Mouse (Mus musculus) gastrocnemius, adult 2 months (tissue): ENCODE data around the gene Emcn. TPM values are rescaled to one million over a fixed set of nuclear protein-coding genes. Genes with fewer than 3 reads are reported as not detected.

Experiments
- DNase-seq: peaks from one replicate; pipeline ENCODE4 v3.0.0; 2022
- H3K27ac ChIP-seq: fragments of 200-600 bp; 2 replicates; pipeline ENCODE4 v1.8.1; 2022; ENCODE audit warnings: mild to moderate bottlenecking
- H3K4me3 ChIP-seq: fragments of 200-600 bp; 2 replicates; pipeline ENCODE4 v1.8.1; 2022; ENCODE audit warnings: mild to moderate bottlenecking, moderate library complexity
- CTCF ChIP-seq: fragments of 200-600 bp; IDR thresholded peaks from 2 replicates; pipeline ENCODE4 v1.8.1; 2022; ENCODE audit warnings: antibody characterized with exemption, mild to moderate bottlenecking, moderate library complexity
- intact Hi-C: fragments of 180-260 bp; cut with DNase I; formaldehyde crosslinking; loops from one replicate; pipeline ENCODE4 v1.15.1; 2025
- total RNA-seq, 2 experiments: library from RNA; stranded (reverse); gene quantifications; 2 replicates each; pipeline ENCODE4 v1.2.3; 2021

The Emcn gene
- total RNA-seq, 2 experiments from 2014 or later, result 7.7 to 11.9 TPM

DNA sequence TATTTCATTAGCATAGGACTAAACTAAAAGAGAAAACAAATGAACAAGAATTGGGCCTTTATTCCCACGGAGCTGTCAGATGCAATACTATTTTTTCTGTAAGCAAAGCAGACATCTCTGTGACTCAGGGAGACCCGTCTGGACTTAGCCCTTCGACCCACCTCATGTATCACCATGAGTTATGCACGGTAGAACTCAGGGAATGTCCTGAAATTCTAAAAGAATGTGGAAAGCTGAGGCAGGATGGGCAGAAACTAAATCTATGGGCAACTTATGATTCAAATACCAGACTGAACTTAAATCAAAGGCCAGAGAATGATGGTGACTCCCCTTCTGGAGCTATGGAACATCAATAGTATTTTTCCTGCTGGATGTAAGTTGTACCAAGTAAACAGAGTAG, 8.3 kb upstream of the Emcn start:
- DNase-seq, result no peak
- intact Hi-C loops, result no loop called here
- TF ChIP-seq CTCF, result no peak
- Histone ChIP-seq H3K27ac (no peak overlapping the region), H3K4me3 (no peak overlapping the region)

- intact Hi-C loops, result no loop called here
These were observed 4.9 kb upstream of the Emcn start for GRCm38 (mm10) chr3:137335957-137336356.

GRCm38 (mm10) chr3:137343446-137343845, 2.6 kb downstream of the Emcn start:
- intact Hi-C loops, result no loop called here
- Histone ChIP-seq H3K4me3 (peak overlapping the region; percentile 44), H3K27ac (no peak overlapping the region)
- no peak for DNase-seq
- TF ChIP-seq CTCF, result no peak

More at GRCm38 (mm10) chr3:137335957-137336356, 4.9 kb upstream of the Emcn start:
- no peak for TF ChIP-seq CTCF
- DNase-seq, result no peak
- H3K4me3 ChIP-seq, result no peak overlapping the region
- H3K27ac ChIP-seq, result no peak overlapping the region

GRCm38 (mm10) chr3:137351882-137352281, 11.0 kb downstream of the Emcn start:
- no peak for TF ChIP-seq CTCF
- H3K27ac ChIP-seq, result no peak overlapping the region
- intact Hi-C loops, result no loop called here
- H3K4me3 ChIP-seq, result no peak overlapping the region
- DNase-seq, result no peak

GRCm38 (mm10) chr3:137356697-137357096, 15.8 kb downstream of the Emcn start:
- Histone ChIP-seq H3K4me3 (no peak overlapping the region), H3K27ac (no peak overlapping the region)
- TF ChIP-seq CTCF, result no peak
- intact Hi-C loops, result no loop called here
- DNase-seq, result no peak

- H3K27ac ChIP-seq, result no peak overlapping the region
- H3K4me3 ChIP-seq, result no peak overlapping the region
- no peak for TF ChIP-seq CTCF
- no peak for DNase-seq
- intact Hi-C loops, result no loop called here
These were observed 26.4 kb downstream of the Emcn start for GRCm38 (mm10) chr3:137367123-137367825.

GRCm38 (mm10) chr3:137367826-137368325, 27.0 kb downstream of the Emcn start:
- intact Hi-C loops, result no loop called here
- Histone ChIP-seq H3K27ac (no peak overlapping the region), H3K4me3 (no peak overlapping the region)
- TF ChIP-seq CTCF, result no peak
- no peak for DNase-seq

DNA sequence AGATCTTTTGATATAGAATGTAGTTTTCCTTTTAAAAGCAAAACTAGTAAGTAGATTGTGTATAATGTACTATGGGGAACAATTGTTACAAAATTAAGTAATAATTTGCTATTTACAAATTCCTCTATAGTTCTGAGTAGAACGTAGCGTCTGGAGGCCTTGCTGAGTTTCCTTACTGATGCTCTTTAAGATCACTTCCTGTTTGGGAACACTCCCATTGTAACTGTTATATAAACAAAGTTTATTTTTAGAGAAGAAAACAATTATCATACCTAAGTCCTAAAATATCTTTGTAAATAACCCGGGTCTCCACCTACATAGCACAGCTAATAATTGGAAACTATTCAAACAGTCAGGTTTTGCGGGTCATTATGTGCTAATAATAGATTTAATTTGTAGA, 32.0 kb downstream of the Emcn start:
- H3K4me3 ChIP-seq, result no peak overlapping the region
- H3K27ac ChIP-seq, result 0 out of 2 replicates have a peak overlapping the region, but pooled peaks have one; percentile 8
- TF ChIP-seq CTCF, result no peak
- intact Hi-C loops, result no loop called here
- DNase-seq, result no peak

- no peak overlapping the region for H3K27ac ChIP-seq
- no peak for DNase-seq
- intact Hi-C loops, result no loop called here
- no peak overlapping the region for H3K4me3 ChIP-seq
- no peak for TF ChIP-seq CTCF
These were observed 41.4 kb downstream of the Emcn start for GRCm38 (mm10) chr3:137382311-137382710.

- intact Hi-C loops, result no loop called here
- no peak for TF ChIP-seq CTCF
- Histone ChIP-seq H3K27ac (no peak overlapping the region), H3K4me3 (no peak overlapping the region)
- no peak for DNase-seq
These were observed 54.7 kb downstream of the Emcn start for GRCm38 (mm10) chr3:137395588-137395987.

- H3K4me3 ChIP-seq, result no peak overlapping the region
- no peak overlapping the region for H3K27ac ChIP-seq
- TF ChIP-seq CTCF, result no peak
- intact Hi-C loops, result loop anchor here (5.0 kb wide), 2 partner anchors 337 to 1528 kb away; no protein-coding TSS in a partner anchor
- DNase-seq, result no peak
These were observed 74.7 kb downstream of the Emcn start for GRCm38 (mm10) chr3:137415451-137416086.

DNA sequence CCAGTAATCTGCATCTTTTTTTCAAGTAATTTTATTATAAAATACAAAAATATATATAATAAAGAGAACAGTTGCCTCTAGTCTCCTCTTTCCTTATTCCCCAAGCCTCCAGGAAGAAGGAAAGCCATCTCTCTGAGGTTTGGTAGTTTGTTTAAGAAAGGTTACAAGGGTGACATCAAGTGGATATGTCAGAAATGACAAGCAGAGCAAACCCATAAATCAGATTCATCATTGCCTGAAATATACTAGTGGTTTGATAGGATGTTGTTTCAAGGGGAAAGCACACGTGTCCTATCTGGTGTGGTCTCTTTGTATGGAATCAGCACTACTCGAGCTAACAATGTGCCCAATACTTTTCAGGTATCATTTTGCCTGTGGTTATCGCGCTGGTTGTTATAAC, 77.8 kb downstream of the Emcn start:
- intact Hi-C loops, result loop anchor here (5.0 kb wide), 2 partner anchors 334 to 1531 kb away; no protein-coding TSS in a partner anchor

DNA sequence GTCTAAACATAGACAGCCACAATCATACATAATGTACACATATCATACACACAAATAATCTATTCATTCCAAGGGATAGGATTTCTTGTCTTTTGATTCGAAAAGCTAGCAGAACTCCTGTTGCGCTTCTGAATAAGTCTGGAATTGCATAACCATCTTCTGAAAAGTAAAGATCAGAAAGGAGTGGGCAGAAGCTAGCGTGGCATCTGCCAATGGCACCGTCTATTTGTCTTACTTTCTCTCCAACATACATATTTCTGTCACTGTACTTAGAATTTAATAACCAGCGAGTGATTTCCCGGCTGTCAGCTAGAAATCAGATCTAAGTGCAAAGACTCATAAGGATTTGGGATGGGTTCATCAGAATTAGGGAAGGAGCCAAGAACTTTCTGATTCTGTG, 88.6 kb downstream of the Emcn start:
- intact Hi-C loops, result no loop called here
- Histone ChIP-seq H3K27ac (no peak overlapping the region), H3K4me3 (no peak overlapping the region)
- no peak for DNase-seq
- TF ChIP-seq CTCF, result no peak

More for the DNA sequence above, 77.8 kb downstream of the Emcn start:
- DNase-seq, result no peak
- Histone ChIP-seq H3K27ac (no peak overlapping the region), H3K4me3 (no peak overlapping the region)
- TF ChIP-seq CTCF, result peak; percentile 73
